Comparison of ENCODE assay signal across 10 mouse cellular contexts in the genomic region with DNA sequence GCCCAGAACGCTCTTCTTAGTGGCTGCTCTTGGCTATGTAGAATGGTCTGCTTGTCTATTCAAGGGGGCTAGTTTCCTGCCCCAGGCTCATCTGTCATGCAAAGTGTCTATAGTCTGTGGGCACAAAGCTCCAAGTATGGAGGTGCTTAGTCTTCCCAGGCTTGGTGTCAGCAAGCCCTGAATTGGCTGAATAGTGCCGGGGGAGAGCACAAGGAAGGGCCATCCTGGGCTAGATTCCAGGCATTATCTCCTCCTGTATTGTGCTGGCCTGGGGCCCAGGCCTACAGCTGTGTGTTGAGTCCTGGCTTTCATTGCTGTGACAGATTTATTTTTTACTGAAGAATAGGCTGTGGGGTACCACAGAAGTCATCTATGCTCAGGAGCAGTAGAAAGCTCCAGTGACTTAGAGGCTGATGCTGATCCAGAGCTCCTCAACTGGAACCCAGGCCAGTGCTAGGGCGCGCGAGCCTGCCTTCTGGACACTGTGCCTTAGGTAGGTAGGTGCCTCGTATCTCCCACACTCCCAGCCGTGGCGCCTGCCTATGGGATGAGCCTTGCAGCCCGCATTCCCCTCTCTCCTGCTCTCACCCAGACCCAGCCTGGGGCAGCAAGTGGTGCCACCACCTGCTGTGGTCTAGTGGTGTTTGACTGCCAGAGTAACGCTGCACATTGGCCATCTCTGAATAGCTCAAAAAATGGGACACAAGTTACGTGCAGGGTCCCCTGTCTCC. TPM values are rescaled to one million over a fixed set of nuclear protein-coding genes. Genes with fewer than 3 reads are reported as not detected.
DNase-seq lines count a peak whose midpoint lies in the region; ATAC-seq lines count a peak whose summit lies in the region.
"Had no signal": no experiment of that assay in that cellular context is flagged by ENCODE, and none has a peak within 500 bp of the region (broad histone marks: within the 10 kb centered on the region; RNA-seq: fewer than 3 reads in every experiment).

No protein-coding gene starts in this region.

- H3K9me3 ChIP-seq in hindbrain, embryonic 12.5 days (replicated peaks): no peaks in the 10 kb centered on the region
- no peaks in the 10 kb centered on the region for H3K9me3 ChIP-seq in hindbrain, embryonic 11.5 days (ENCODE audit: control insufficient read depth, low read length)
- H3K9me3 ChIP-seq in hindbrain, embryonic 14.5 days (ENCODE audit: control insufficient read depth, low read length): no peaks in the 10 kb centered on the region
- H3K9me3 ChIP-seq in liver, embryonic 11.5 days (ENCODE audit: control insufficient read depth, low read length): no peaks in the 10 kb centered on the region
- H3K9me3 ChIP-seq: embryonic facial prominence, embryonic 13.5 days; stomach, embryonic 15.5 days had no signal

- H3K36me3 ChIP-seq in hindbrain, embryonic 12.5 days: peaks cover 17% of the 10 kb centered on the region; the same call in 1 of the 2 replicates
- H3K36me3 ChIP-seq in hindbrain, embryonic 11.5 days (ENCODE audit: control insufficient read depth, insufficient read depth, low read length): no peaks in the 10 kb centered on the region
- H3K36me3 ChIP-seq in hindbrain, embryonic 14.5 days (replicated peaks; ENCODE audit: control insufficient read depth, insufficient read depth): peaks cover 35% of the 10 kb centered on the region
- H3K36me3 ChIP-seq in liver, embryonic 11.5 days (ENCODE audit: control insufficient read depth, insufficient read depth, low read length): no peaks in the 10 kb centered on the region; the same call in 1 of the 2 replicates

- WGBS in hindbrain, embryonic 12.5 days: 75% methylated on average over 11 of the region's 11 CpGs
- 73% methylated on average over 11 of the region's 11 CpGs for WGBS in hindbrain, embryonic 11.5 days
- 63% methylated on average over 11 of the region's 11 CpGs for WGBS in hindbrain, embryonic 14.5 days
- 84% methylated on average over 11 of the region's 11 CpGs for WGBS in liver, embryonic 11.5 days

- peak; percentile 64; the same call in 1 of the 2 replicates for ATAC-seq in hindbrain, embryonic 12.5 days (ENCODE audit: low FRiP score)
- ATAC-seq in hindbrain, embryonic 11.5 days (ENCODE audit: low FRiP score): no peak
- ATAC-seq in hindbrain, embryonic 14.5 days (ENCODE audit: low FRiP score): peak; percentile 92
- ATAC-seq in liver, embryonic 11.5 days (replicated peaks; ENCODE audit: low FRiP score): no peak

- no peak overlapping the region for H3K4me3 ChIP-seq in hindbrain, embryonic 12.5 days
- H3K4me3 ChIP-seq in hindbrain, embryonic 11.5 days (ENCODE audit: low read depth, low read length): no peak overlapping the region
- no peak overlapping the region for H3K4me3 ChIP-seq in hindbrain, embryonic 14.5 days (replicated peaks; ENCODE audit: low read length)
- H3K4me3 ChIP-seq in liver, embryonic 11.5 days (ENCODE audit: low read depth, low read length): no peak overlapping the region
- H3K4me3 ChIP-seq: embryonic facial prominence, embryonic 13.5 days; stomach, embryonic 15.5 days had no signal

- peak overlapping the region; percentile 24; the same call in 1 of the 2 replicates for H3K27ac ChIP-seq in hindbrain, embryonic 12.5 days
- H3K27ac ChIP-seq in hindbrain, embryonic 11.5 days (ENCODE audit: low read depth, low read length): no peak overlapping the region
- H3K27ac ChIP-seq in hindbrain, embryonic 14.5 days: peak overlapping the region; percentile 77
- no peak overlapping the region for H3K27ac ChIP-seq in liver, embryonic 11.5 days (ENCODE audit: low read depth, low read length)
- H3K27ac ChIP-seq: embryonic facial prominence, embryonic 13.5 days; stomach, embryonic 15.5 days had no signal

- no peak overlapping the region for H3K4me2 ChIP-seq in hindbrain, embryonic 12.5 days (replicated peaks)
- H3K4me2 ChIP-seq in hindbrain, embryonic 11.5 days (replicated peaks; ENCODE audit: low read depth, low read length): no peak overlapping the region
- no peak overlapping the region for H3K4me2 ChIP-seq in hindbrain, embryonic 14.5 days (replicated peaks)
- no peak overlapping the region for H3K4me2 ChIP-seq in liver, embryonic 11.5 days
- H3K4me2 ChIP-seq: embryonic facial prominence, embryonic 13.5 days; stomach, embryonic 15.5 days had no signal

- H3K4me1 ChIP-seq in hindbrain, embryonic 12.5 days: 0 out of 2 replicates have a peak, but pooled peaks cover 3% of the 10 kb centered on the region
- no peaks in the 10 kb centered on the region for H3K4me1 ChIP-seq in hindbrain, embryonic 11.5 days (replicated peaks; ENCODE audit: control insufficient read depth, insufficient read depth, low read length)
- peaks cover 9% of the 10 kb centered on the region; the same call in 1 of the 2 replicates for H3K4me1 ChIP-seq in hindbrain, embryonic 14.5 days (replicated peaks; ENCODE audit: control insufficient read depth, insufficient read depth, low read length)
- peaks cover 3% of the 10 kb centered on the region; the same call in 1 of the 2 replicates for H3K4me1 ChIP-seq in liver, embryonic 11.5 days (replicated peaks; ENCODE audit: control insufficient read depth, insufficient read depth, low read length)

- no peak overlapping the region for H3K9ac ChIP-seq in hindbrain, embryonic 12.5 days
- no peak overlapping the region for H3K9ac ChIP-seq in hindbrain, embryonic 11.5 days (ENCODE audit: low read depth, low read length)
- no peak overlapping the region for H3K9ac ChIP-seq in hindbrain, embryonic 14.5 days
- H3K9ac ChIP-seq in liver, embryonic 11.5 days (ENCODE audit: low read depth, low read length): no peak overlapping the region
- H3K9ac ChIP-seq: embryonic facial prominence, embryonic 13.5 days; stomach, embryonic 15.5 days had no signal

- H3K27me3 ChIP-seq in hindbrain, embryonic 12.5 days: no peaks in the 10 kb centered on the region
- no peaks in the 10 kb centered on the region for H3K27me3 ChIP-seq in hindbrain, embryonic 11.5 days (ENCODE audit: control insufficient read depth, insufficient read depth, low read length)
- no peaks in the 10 kb centered on the region for H3K27me3 ChIP-seq in hindbrain, embryonic 14.5 days (ENCODE audit: control insufficient read depth, insufficient read depth, low read length)
- H3K27me3 ChIP-seq in liver, embryonic 11.5 days (replicated peaks; ENCODE audit: control insufficient read depth, insufficient read depth, low read length): no peaks in the 10 kb centered on the region
- H3K27me3 ChIP-seq: embryonic facial prominence, embryonic 13.5 days; stomach, embryonic 15.5 days had no signal

- DNase-seq in hindbrain, embryonic 11.5 days (ENCODE audit: low spot score): no peak
- peak; percentile 72 for DNase-seq in 3T3-L1 (ENCODE audit: low read depth, low spot score)
- DNase-seq in cerebellum, adult 9-10 months: peak; percentile 74
- DNase-seq in hindbrain, embryonic 14.5 days (ENCODE audit: low spot score): peak; percentile 45
- peak; percentile 37 for DNase-seq in right cerebral cortex, postnatal 4 days
- DNase-seq in thymus, postnatal 25 days: no peak
- no peak for DNase-seq in liver, embryonic 11.5 days (ENCODE audit: low spot score)

RNA-seq across cellular contexts. Expression of a gene that starts 8.7 kb away (rescaled TPM):
- 44.4 and 44.8 TPM in 2 replicates for polyA plus RNA-seq in hindbrain, embryonic 12.5 days (2016; fragmentation: Nextera tagmentation; extraction: Ambion mirVana)
- polyA plus RNA-seq in hindbrain, embryonic 11.5 days (2014; fragmentation: Nextera tagmentation; extraction: Ambion mirVana): 35.4 and 37.1 TPM in 2 replicates
- 56.7 and 67.1 TPM in 2 replicates for polyA plus RNA-seq in hindbrain, embryonic 14.5 days (2014; fragmentation: Nextera tagmentation; extraction: Ambion mirVana)
- 25.7 and 27.0 TPM in 2 replicates for polyA plus RNA-seq in liver, embryonic 11.5 days (2014; fragmentation: Nextera tagmentation; extraction: Ambion mirVana)

RNA-seq across cellular contexts. Expression of a gene that starts 54.0 kb away (rescaled TPM):
- polyA plus RNA-seq in hindbrain, embryonic 12.5 days (2016; fragmentation: Nextera tagmentation; extraction: Ambion mirVana): 170 and 174 TPM in 2 replicates
- polyA plus RNA-seq in hindbrain, embryonic 11.5 days (2014; fragmentation: Nextera tagmentation; extraction: Ambion mirVana): 209 and 215 TPM in 2 replicates
- polyA plus RNA-seq in hindbrain, embryonic 14.5 days (2014; fragmentation: Nextera tagmentation; extraction: Ambion mirVana): 172 and 197 TPM in 2 replicates
- 163 and 175 TPM in 2 replicates for polyA plus RNA-seq in liver, embryonic 11.5 days (2014; fragmentation: Nextera tagmentation; extraction: Ambion mirVana)

Comparison
In these comparisons a context has a peak if more than half of its experiments do, and no peak if none do; other contexts are left out.
1. ATAC-seq: peak in hindbrain, embryonic 12.5 days (single experiment) and hindbrain, embryonic 14.5 days (single experiment); none in hindbrain, embryonic 11.5 days (single experiment) and liver, embryonic 11.5 days (single experiment).
2. H3K27ac ChIP-seq: peak in hindbrain, embryonic 12.5 days (single experiment) and hindbrain, embryonic 14.5 days (single experiment); none in hindbrain, embryonic 11.5 days (single experiment) and liver, embryonic 11.5 days (single experiment).
3. DNase-seq: peak in 3T3-L1 (single experiment), cerebellum, adult 9-10 months (single experiment), hindbrain, embryonic 14.5 days (single experiment) and right cerebral cortex, postnatal 4 days (single experiment); none in hindbrain, embryonic 11.5 days (single experiment), thymus, postnatal 25 days (single experiment) and liver, embryonic 11.5 days (single experiment).